Mouse (Mus musculus): Measurements from ENCODE around the gene Dusp18.
A peak's percentile ranks its signal among the peaks of the same experiment; 100 is the strongest.
"Not testable (repeated sequence)": the region's sequence is repeated elsewhere in the genome, so short reads cannot be mapped to it uniquely, and the experiment has no call there.

The Dusp18 gene

GRCm38 (mm10) chr11:3893970-3894369 lies 1.1 kb upstream of the Dusp18 start:
- no peak for DNase-seq (ENCODE audit: low spot score)

GRCm38 (mm10) chr11:3895458-3895857 lies 418 bp downstream of the Dusp18 start:
- DNase-seq (ENCODE audit: low spot score) = no peak

DNA sequence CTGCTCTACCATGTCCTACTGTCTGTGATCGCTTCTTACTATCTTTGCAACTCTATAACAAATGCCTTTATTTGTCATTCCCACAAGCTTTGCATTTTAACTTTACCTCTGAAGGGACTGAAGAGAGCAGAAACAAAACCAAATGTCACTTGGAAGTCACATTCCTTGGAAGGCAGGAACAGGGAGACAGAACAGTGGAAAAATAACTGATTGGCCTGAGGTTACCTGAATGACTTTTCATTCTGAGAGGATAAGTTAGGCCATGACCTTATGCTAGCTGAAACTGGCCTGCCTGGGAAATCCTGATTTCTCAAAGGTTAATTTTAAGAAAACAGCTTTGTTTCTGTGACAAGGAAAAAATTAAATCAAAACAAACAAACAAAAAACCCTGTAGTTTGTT lies 893 bp downstream of the Dusp18 start:
- no peak for DNase-seq (ENCODE audit: low spot score)

DNA sequence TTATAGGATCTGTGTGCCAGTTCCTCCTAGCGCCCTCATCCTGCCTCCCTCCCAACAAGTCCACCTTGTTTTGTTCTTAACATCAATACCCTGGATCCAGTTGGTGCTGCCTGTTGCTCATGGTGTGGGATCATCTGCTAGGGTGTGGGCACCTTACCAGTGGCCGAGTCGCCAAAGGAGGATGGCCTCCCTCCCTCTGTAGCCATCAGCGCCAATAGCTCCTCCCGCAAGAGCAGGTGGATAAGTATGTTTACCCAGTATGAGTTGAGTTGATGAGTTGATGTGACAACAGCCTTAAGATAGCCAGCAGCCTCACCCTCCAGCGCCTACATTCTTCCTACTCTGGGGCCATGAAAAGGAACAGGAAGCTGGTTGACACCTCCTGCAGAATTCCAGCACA lies 5.3 kb downstream of the Dusp18 start:
- DNase-seq (ENCODE audit: low spot score) = no peak

GRCm38 (mm10) chr11:3902516-3902915 lies 7.5 kb downstream of the Dusp18 start:
- no peak for DNase-seq (ENCODE audit: low spot score)

DNA sequence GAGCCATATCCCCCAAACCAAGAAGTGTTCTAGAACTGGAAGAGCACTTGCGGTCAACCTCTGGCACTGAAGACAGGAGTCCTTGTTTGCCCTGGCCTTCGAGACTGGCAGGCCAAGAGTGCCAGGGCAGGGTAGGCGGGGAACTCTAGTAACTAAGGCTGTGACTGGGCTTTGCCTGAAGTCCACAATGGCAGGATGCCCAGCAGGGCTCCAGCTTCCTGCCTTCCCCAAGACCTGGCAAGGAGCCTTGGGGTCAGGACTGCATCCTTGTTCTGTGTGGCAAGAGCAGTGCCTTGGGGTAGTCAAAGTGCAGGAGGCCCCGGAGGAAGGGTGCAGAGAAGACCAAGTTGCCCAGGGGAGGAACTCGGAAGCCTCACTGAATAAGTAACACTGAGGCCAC lies 8.0 kb downstream of the Dusp18 start:
- DNase-seq (ENCODE audit: low spot score) = no peak

DNA sequence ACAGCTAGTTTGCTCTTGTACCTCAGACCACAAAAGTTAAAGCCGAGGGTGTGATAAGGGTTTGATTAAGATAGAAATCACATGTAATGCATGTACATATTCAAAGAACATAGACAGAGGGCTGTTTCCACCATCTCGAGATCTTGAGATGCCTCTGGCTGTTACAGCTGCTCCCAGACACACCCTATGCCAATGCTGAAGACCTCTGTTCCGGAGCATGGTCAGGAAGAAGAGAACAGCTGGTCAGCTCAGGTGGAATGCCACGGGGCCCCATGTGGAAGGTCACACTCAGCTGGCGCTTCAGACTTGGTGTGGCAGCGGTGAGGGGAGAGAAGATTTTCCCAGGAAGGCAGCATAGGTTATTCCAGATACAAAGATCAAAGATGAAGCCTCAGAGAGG lies 9.6 kb downstream of the Dusp18 start:
- no peak for DNase-seq (ENCODE audit: low spot score)

GRCm38 (mm10) chr11:3905446-3905845 lies 10.4 kb downstream of the Dusp18 start:
- DNase-seq (ENCODE audit: low spot score) = no peak

GRCm38 (mm10) chr11:3909236-3909635 lies 14.2 kb downstream of the Dusp18 start:
- no peak for DNase-seq (ENCODE audit: low spot score)

DNA sequence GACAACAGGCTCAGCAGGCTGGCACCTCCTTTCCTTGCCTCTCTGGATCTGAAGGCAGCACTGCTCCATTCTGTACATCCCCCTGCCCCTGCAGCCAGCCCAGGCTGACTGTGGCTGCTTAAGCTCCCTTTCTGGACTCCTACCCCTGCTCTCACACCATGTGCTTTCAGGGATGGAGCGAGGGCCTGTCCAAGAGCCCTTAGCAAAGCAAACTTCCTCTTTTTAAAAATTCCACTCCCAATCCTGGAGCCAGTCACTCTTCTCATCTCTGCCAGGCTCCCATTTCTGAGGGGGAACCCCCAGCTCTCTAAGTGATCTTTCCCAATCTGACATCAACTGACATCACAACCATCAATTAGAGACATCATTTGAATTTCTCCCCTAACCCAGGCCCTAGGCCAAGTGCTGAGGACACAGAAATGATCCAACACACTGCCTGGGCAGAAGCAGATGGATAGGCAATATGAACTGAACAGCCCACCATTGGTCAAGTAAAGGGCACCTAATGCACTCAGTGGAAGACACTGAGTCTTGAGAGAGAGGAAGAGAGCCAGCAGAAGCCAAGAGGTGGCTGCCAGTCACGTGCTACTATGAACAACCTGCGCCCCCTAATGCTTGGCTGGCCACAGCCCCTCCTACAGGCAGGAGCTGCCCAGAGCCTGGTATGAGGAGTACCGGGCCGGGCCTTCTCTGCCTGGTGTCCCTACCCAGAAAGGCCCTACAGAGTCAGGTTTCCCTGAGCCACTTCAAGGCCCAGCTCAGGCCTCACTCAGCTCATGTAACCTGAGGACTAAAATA lies 15.7 kb downstream of the Dusp18 start:
- no peak for DNase-seq (ENCODE audit: low spot score)

DNA sequence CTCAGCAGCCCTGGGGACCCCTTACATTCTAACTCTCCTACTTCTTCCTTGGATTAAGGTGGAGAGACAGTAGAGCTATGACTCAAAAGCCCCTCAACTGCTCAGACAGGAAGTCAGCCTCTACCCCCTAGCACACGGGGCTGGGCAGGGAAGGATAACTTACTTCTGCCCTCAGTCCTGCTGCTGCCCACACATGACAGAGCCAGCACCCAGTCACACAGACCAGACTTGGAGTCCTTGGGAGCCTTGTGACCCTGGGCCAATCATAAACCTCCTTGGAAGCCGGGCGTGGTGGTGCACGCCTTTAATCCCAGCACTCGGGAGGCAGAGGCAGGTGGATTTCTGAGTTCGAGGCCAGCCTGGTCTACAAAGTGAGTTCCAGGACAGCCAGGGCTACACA lies 16.4 kb downstream of the Dusp18 start:
- not testable (repeated sequence) for DNase-seq (ENCODE audit: low spot score)

DNA sequence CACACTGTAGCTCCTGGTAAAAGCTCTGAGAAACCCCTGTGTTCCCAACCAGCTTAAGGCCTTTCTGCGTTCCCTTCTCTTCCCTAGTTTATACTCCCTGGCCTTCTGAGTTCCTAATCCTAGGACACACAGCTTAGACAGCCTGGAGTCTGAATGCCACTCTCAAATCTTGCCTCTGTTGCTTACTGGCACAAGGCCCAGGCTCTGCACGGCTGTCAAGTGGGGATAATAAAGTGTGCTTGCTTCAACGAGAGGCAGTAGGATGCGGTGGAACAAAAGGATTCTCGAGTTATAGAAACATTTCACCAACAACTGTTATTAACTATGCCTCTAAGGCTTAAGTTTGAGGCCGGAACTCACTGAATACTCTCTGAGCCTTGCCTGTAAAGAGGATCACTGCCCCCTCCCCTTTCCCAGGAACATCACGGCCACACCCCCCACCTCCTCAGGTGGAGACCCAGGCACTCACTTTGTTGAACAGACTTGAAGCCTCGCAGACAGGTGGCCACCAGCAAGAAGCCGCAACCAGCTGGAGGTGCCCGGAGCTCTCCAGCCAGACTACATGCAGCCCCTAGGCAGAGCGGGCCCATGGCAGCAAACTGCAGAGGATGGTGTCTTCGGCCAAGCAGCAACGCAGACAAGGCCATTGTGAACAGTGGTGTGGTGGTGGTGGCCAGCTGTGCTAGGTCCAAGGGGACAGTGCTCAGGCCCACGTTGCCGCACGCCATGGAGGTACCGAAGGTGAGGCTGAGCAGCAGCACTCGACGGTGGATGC lies 17.2 kb downstream of the Dusp18 start:
- no peak for DNase-seq (ENCODE audit: low spot score)

DNA sequence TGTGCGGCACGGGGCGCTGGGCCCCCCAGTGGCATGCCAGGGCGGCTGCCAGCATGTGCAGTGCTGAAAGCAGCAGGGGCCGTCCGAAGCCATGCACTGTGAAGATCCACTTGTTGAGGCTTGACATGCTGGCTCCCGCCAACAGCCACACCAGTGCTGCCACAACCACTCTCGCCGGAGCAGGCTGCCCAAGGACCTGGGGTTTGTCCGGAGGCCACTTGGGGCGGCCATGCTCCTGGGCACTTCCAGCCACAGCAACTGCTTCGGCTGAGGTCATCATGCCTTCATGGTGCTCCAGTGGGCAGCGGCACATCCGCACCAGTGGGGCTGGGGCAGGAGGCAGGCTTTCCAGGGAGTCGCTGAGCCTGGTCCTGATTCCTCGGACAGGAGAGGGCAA lies 17.8 kb downstream of the Dusp18 start:
- DNase-seq (ENCODE audit: low spot score) = no peak

DNA sequence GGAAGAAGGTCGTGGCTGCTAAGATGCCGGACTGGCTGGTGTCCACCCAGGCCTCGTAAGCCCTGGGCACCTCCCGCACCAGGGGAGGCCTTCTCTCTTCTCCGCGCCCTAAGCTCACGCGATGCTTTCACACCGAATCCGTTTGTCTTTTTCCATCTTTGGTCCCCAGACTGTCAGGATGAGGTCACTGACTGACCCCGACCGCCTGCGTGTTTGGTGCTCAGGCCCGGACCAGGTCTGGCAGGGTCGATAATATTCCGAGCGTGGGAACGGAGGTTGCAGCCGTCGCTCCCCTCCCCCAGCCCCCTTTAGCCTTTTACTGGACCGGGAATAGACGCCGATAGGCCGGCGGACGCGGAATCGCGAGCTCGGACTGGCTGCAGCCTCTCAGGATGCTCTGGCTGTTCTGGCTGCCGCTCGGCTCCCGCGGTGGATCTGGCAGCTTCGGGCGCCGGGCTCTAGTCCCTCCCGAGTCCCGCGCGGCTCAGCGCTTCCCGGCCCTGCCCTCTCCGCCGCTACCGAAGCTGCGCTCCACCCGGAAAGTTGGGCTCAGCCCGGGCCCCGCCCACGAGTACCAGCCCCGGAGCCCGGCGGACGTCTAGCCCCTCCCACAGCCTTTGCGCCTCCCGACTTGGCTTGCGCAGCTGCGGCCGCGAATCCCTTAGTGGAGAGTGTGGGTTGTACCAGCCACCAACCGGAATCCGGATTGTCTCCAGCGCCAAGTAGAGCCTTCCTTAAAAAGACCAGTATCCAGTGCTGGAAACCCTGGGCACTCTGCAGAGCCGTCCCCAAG lies 18.5 kb downstream of the Dusp18 start:
- DNase-seq (ENCODE audit: low spot score) = peak; percentile 76

- DNase-seq (ENCODE audit: low spot score) = peak; percentile 55
Measured at GRCm38 (mm10) chr11:3914109-3914840, 19.2 kb downstream of the Dusp18 start, which contains the start of gene Slc35e4. Gene Slc35e4 (minus strand): TSS chr11:3914664.

- DNase-seq (ENCODE audit: low spot score) = no peak
Measured at GRCm38 (mm10) chr11:3918738-3919137, 23.7 kb downstream of the Dusp18 start.

GRCm38 (mm10) chr11:3920476-3920875 lies 25.4 kb downstream of the Dusp18 start:
- DNase-seq (ENCODE audit: low spot score) = no peak

DNA sequence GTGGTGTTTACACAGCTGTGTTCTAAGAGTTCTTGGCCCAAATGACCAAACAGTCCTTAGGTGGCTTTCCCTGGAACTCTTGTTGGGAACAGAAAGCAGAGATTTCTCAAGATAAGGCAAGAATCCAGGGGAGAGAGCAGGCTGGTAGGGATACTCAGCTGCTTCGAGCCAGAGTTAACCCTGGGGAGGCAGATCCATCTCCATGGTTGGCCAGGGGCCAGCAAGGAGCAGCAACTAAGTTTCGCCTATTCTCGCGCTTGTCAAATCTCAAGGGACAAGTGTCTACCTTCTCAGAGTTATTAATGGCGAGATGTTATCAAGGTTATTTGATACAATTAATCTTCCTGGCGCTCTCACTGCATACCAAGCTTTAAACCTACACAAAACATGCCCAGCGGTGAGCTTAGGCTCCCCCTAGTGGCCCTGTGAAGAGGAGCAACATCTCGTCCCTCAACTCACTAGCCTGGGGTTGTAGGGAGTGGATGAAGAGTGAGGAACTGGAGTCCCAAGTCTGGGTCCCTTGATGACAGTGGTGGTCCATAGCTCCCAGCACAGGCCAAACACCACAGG lies 26.3 kb downstream of the Dusp18 start:
- DNase-seq (ENCODE audit: low spot score) = no peak

GRCm38 (mm10) chr11:3922115-3922514 lies 27.1 kb downstream of the Dusp18 start:
- DNase-seq (ENCODE audit: low spot score) = no peak

GRCm38 (mm10) chr11:3922731-3923130 lies 27.7 kb downstream of the Dusp18 start:
- no peak for DNase-seq (ENCODE audit: low spot score)

DNA sequence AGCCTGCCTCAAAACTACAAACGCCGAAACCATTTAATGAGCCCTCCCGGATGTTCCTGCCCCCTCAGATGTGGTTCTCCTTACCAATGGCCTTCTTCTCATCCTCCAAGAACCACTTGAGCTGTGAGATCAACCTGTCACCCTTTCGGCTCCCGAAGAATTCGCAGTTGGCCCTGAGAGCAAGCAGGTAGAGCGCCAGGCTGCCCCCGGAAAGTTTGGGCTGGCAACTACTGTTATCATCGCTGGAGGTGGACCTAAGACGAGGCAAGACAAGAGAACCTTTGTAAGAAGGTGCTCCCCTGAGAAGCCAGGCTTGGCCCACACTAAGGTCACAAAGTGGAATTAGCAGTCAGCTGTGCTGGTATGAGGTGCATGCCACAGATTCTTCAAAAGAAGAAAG lies 30.9 kb downstream of the Dusp18 start:
- no peak for DNase-seq (ENCODE audit: low spot score)

- no peak for DNase-seq (ENCODE audit: low spot score)
Measured at GRCm38 (mm10) chr11:3930019-3930418, 35.0 kb downstream of the Dusp18 start.

Measured in layer of hippocampus, adult 9-10 months (tissue).